Mouse (Mus musculus) thymus, postnatal 0 days (tissue): Measurements from ENCODE around the gene Dock7. TPM values are rescaled to one million over a fixed set of nuclear protein-coding genes. Genes with fewer than 3 reads are reported as not detected.

ENCODE experiments used
- DNase-seq: peaks from one replicate; pipeline ENCODE4 v3.0.0-alpha.2; 2015; ENCODE audit warnings: low spot score
- polyA plus RNA-seq: library from polyadenylated mRNA; unstranded; fragments of >200 nt; fragmentation: Nextera tagmentation; extraction: Ambion mirVana; gene quantifications from 2 replicates; pipeline ENCODE4 v1.2.1, GENCODE M21; 2015

The Dock7 gene
- polyA plus RNA-seq, 1 experiment from 2014 or later: 6.0 TPM

GRCm38 (mm10) chr4:98918204-98918603 is 202.5 kb downstream of the Dock7 start:
- DNase-seq: no peak

- DNase-seq: no peak
These were observed 203.0 kb downstream of the Dock7 start for GRCm38 (mm10) chr4:98917724-98918123.

- DNase-seq: no peak
These were observed 210.5 kb downstream of the Dock7 start for GRCm38 (mm10) chr4:98910246-98910645.

GRCm38 (mm10) chr4:98887148-98887547 is 233.6 kb downstream of the Dock7 start:
- DNase-seq: peak; percentile 28

Other genes starting within 250 kb of the Dock7 start
- gene Usp1, start 197.1 kb downstream of the Dock7 start, polyA plus RNA-seq: 143 and 149 TPM in 2 replicates
- gene Angptl3, start 90.0 kb downstream of the Dock7 start, polyA plus RNA-seq: 0.13 and 0.33 TPM in 2 replicates
- 3.9 and 4.4 TPM in 2 replicates for gene Atg4c, start 73.0 kb upstream of the Dock7 start, polyA plus RNA-seq
- not detected in 2 replicates for gene Gm12689, start 175.0 kb upstream of the Dock7 start, polyA plus RNA-seq